In genomic region chr6:108494185-108494804, GRCm38 (mm10) we compare ENCODE assay signal across 14 mouse cellular contexts.
A peak's percentile ranks its signal among the peaks of the same experiment; 100 is the strongest.
DNase-seq lines count a peak whose midpoint lies in the region; ATAC-seq and TF ChIP-seq lines count a peak whose summit lies in the region.
"Had no signal": no experiment of that assay in that cellular context is flagged by ENCODE, and none has a peak within 500 bp of the region (broad histone marks: within the 10 kb centered on the region; RNA-seq: fewer than 3 reads in every experiment).

No protein-coding gene starts in this region.

- H3K27ac ChIP-seq in layer of hippocampus, adult 2 months = peak overlapping the region; percentile 83; the same call in 1 of the 2 replicates
- H3K27ac ChIP-seq in limb, embryonic 10.5 days = peak overlapping the region; percentile 43; the same call in 1 of the 2 replicates
- 0 out of 2 replicates have a peak overlapping the region, but pooled peaks have one; percentile 18 for H3K27ac ChIP-seq in neural tube, embryonic 15.5 days (replicated peaks)
- H3K27ac ChIP-seq: kidney, postnatal 0 days; macrophage had no signal

- H3K9me3 ChIP-seq in limb, embryonic 10.5 days (replicated peaks) = no peaks in the 10 kb centered on the region
- H3K9me3 ChIP-seq in neural tube, embryonic 15.5 days (replicated peaks) = no peaks in the 10 kb centered on the region
- H3K9me3 ChIP-seq: heart, embryonic 12.5 days had no signal

- TF ChIP-seq CTCF in layer of hippocampus, adult 2 months (conservative IDR thresholded peaks at IDR 0.05) = no peak

- peak; percentile 45; the same call in 1 of the 2 replicates for ATAC-seq in neural tube, embryonic 15.5 days (ENCODE audit: low FRiP score)
- ATAC-seq in megakaryocyte progenitor cell, adult 5-6 weeks (replicated peaks; ENCODE audit: poor library complexity) = no peak

- DNase-seq in embryo, embryonic 10.5 days (ENCODE audit: low spot score) = peak; percentile 6
- no peak for DNase-seq in embryo, embryonic 11 days
- DNase-seq in layer of hippocampus, adult 2 months (ENCODE audit: low spot score in 2 of 2) = no peak
- no peak for DNase-seq in layer of hippocampus, postnatal 25 days (ENCODE audit: extremely low spot score in 1 of 2, low spot score in 1 of 2)
- no peak for DNase-seq in limb, embryonic 10.5 days (ENCODE audit: low spot score)
- no peak for DNase-seq in thymus, postnatal 25 days
- DNase-seq: adrenal gland, adult 8-10 months; cerebellum, adult 8-10 months; liver had no signal

- H3K4me1 ChIP-seq in limb, embryonic 10.5 days = peaks cover 20% of the 10 kb centered on the region
- peaks cover 11% of the 10 kb centered on the region for H3K4me1 ChIP-seq in neural tube, embryonic 15.5 days

- H3K27me3 ChIP-seq in limb, embryonic 10.5 days (ENCODE audit: low read depth, poor library complexity, severe bottlenecking) = no peaks in the 10 kb centered on the region
- H3K27me3 ChIP-seq in neural tube, embryonic 15.5 days (replicated peaks) = no peaks in the 10 kb centered on the region
- H3K27me3 ChIP-seq: heart, embryonic 12.5 days had no signal

- 79% methylated on average over 10 of the region's 10 CpGs for WGBS in limb, embryonic 10.5 days
- WGBS in neural tube, embryonic 15.5 days = 41% methylated on average over 10 of the region's 10 CpGs

- H3K4me2 ChIP-seq in neural tube, embryonic 15.5 days = no peak overlapping the region
- H3K4me2 ChIP-seq: heart, embryonic 12.5 days had no signal

- peaks cover 31% of the 10 kb centered on the region for H3K36me3 ChIP-seq in limb, embryonic 10.5 days
- no peaks in the 10 kb centered on the region for H3K36me3 ChIP-seq in neural tube, embryonic 15.5 days

- no peak overlapping the region for H3K4me3 ChIP-seq in layer of hippocampus, adult 2 months
- H3K4me3 ChIP-seq in limb, embryonic 10.5 days = no peak overlapping the region
- no peak overlapping the region for H3K4me3 ChIP-seq in neural tube, embryonic 15.5 days (replicated peaks)
- H3K4me3 ChIP-seq: heart, embryonic 12.5 days had no signal

- H3K9ac ChIP-seq in neural tube, embryonic 15.5 days (replicated peaks) = no peak overlapping the region
- H3K9ac ChIP-seq: heart, embryonic 12.5 days had no signal

Comparison
In these comparisons a context has a peak if more than half of its experiments do, and no peak if none do; other contexts are left out.
1. H3K27ac ChIP-seq: peak in every context shown above with its lines; median percentile 83 in layer of hippocampus, adult 2 months; 43 in limb, embryonic 10.5 days; 18 in neural tube, embryonic 15.5 days.